Mouse (Mus musculus) midbrain, postnatal 0 days (tissue): ENCODE measurements around the gene Fzd1. TPM values are rescaled to one million over a fixed set of nuclear protein-coding genes. Genes with fewer than 3 reads are reported as not detected.

Experiments used
- ATAC-seq: fragments of 200-750 bp; cut with Nextera tagmentation; 2 replicates; pipeline ENCODE4 v1.8.0; 2017; ENCODE audit warnings: moderate number of reproducible peaks, mild to moderate bottlenecking, moderate TSS enrichment, moderate library complexity; ENCODE audit not compliant: low FRiP score
- DNase-seq: peaks from one replicate; pipeline ENCODE4 v3.0.0-alpha.2; 2015; ENCODE audit warnings: low spot score
- H3K27ac ChIP-seq: fragments of 300-500 bp; sonication (generic); 2 replicates; pipeline ENCODE4 v1.5.1; 2014; ENCODE audit warnings: low read depth, mild to moderate bottlenecking, low read length, mixed read lengths
- H3K27me3 ChIP-seq: fragments of 300-500 bp; sonication (generic); 2 replicates; pipeline ENCODE4 v1.6.1; 2014; ENCODE audit warnings: low read length, control low read depth, mixed read lengths; ENCODE audit not compliant: insufficient read depth
- H3K36me3 ChIP-seq: fragments of 300-500 bp; sonication (generic); 2 replicates; pipeline ENCODE4 v1.6.1; 2014; ENCODE audit warnings: low read length, control low read depth, mixed read lengths; ENCODE audit not compliant: insufficient read depth
- H3K4me1 ChIP-seq: fragments of 300-500 bp; sonication (generic); 2 replicates; pipeline ENCODE4 v1.6.1; 2014; ENCODE audit warnings: mild to moderate bottlenecking, control low read depth, antibody characterized with exemption, low read length, mixed read lengths; ENCODE audit not compliant: insufficient read depth
- H3K4me2 ChIP-seq: fragments of 300-500 bp; sonication (generic); 2 replicates; pipeline ENCODE4 v1.6.1; 2014; ENCODE audit warnings: low read depth, mild to moderate bottlenecking, low read length, mixed read lengths; ENCODE audit not compliant: poor library complexity, severe bottlenecking
- H3K4me3 ChIP-seq: fragments of 300-500 bp; sonication (generic); 2 replicates; pipeline ENCODE4 v1.5.1; 2014; ENCODE audit warnings: low read depth, mild to moderate bottlenecking, low read length, moderate library complexity
- H3K9ac ChIP-seq: fragments of 300-500 bp; sonication (generic); replicated peaks from 2 replicates; pipeline ENCODE4 v1.6.1; 2014; ENCODE audit warnings: mild to moderate bottlenecking, low read length, moderate library complexity, mixed read lengths; ENCODE audit not compliant: poor library complexity, severe bottlenecking
- H3K9me3 ChIP-seq: fragments of 300-500 bp; sonication (generic); 2 replicates; pipeline ENCODE4 v1.6.1; 2016; ENCODE audit warnings: low read length, control low read depth
- CTCF ChIP-seq: IDR thresholded peaks from 2 replicates; pipeline ENCODE4 v1.5.1; 2016; ENCODE audit warnings: antibody characterized with exemption, mild to moderate bottlenecking
- WGBS: fragments of 180-500 bp; shearing (Covaris S2); extraction: QIAGEN DNeasy Blood & Tissue Kit; methylation state at CpG from one replicate; pipeline ENCODE4 v1.1.7; 2014; 5-methylcytosine and 5-hydroxymethylcytosine counted together
- microRNA-seq: library from miRNA; unstranded; fragments of <30 nt; microRNA quantifications from one replicate; pipeline ENCODE4, GENCODE M21; 2016; ENCODE audit warnings: borderline number of aligned reads
- polyA plus RNA-seq: library from polyadenylated mRNA; unstranded; fragments of >200 nt; fragmentation: Nextera tagmentation; extraction: Ambion mirVana; gene quantifications from 2 replicates; pipeline ENCODE4 v1.2.1, GENCODE M21; 2015
- total RNA-seq: library from RNA; depleted of rRNA; stranded (reverse); fragments of >200 nt; gene quantifications from 2 replicates; pipeline ENCODE4 v1.2.3, GENCODE M21; 2014

The Fzd1 gene
- total and polyA plus RNA-seq, 2 experiments from 2014 or later, result 14.1 to 112 TPM

DNA sequence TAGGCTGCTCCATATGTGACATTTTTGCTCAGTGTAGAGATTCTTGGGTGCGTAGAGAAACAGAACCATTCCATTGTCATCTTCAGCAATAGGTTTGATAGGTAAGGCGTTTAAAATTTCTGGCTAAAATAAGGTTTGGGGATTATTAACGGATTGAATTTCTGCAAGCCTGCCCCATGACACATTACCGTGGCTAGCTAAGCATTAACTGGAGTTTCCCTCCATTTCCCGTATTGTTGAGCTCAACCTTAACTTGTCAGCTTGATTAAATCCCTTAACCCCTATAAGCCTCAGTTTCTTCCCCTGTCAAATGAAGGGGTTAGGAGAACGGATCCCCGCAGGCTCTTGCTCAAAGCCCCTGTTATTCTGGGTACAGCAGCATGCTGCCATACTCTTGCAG, 22.4 kb downstream of the Fzd1 start:
- WGBS, result 60% methylated on average over 7 of the region's 7 CpGs
- DNase-seq (no peak), ATAC-seq (no peak)
- H3K4me2 ChIP-seq, result no peak overlapping the region
- H3K9ac ChIP-seq, result no peak overlapping the region
- no peaks in the 10 kb centered on the region for H3K9me3 ChIP-seq
- no peak overlapping the region for H3K27ac ChIP-seq
- no peaks in the 10 kb centered on the region for H3K36me3 ChIP-seq
- no peaks in the 10 kb centered on the region for H3K27me3 ChIP-seq
- no peak overlapping the region for H3K4me3 ChIP-seq
- no peak for TF ChIP-seq CTCF
- H3K4me1 ChIP-seq, result peaks cover 4% of the 10 kb centered on the region; the same call in 1 of the 2 replicates

DNA sequence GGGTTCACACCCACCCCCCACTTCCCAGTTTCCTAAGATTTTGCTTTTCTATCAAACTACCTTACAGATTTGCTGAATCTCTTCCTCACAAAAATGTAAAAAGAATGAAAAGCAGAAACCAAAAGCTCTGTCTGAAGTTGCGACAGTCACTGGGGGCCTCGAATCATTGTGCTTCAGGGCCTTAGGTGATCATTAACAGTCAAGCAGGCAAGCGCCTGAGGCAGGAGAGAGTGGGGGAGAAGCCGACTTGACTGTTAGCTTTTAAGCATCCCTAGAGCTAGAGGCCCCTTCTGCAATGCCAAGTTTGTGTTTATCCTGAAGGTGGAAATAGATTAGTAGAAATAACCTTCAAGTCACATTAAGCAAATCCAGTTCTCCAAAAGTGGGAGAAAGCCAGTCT, 24.6 kb downstream of the Fzd1 start:
- no peak overlapping the region for H3K4me2 ChIP-seq
- DNase-seq (no peak), ATAC-seq (no peak)
- no peaks in the 10 kb centered on the region for H3K36me3 ChIP-seq
- no peak overlapping the region for H3K9ac ChIP-seq
- 57% methylated on average over 4 of the region's 4 CpGs for WGBS
- no peak overlapping the region for H3K27ac ChIP-seq
- no peak overlapping the region for H3K4me3 ChIP-seq
- no peaks in the 10 kb centered on the region for H3K9me3 ChIP-seq
- TF ChIP-seq CTCF, result no peak
- H3K4me1 ChIP-seq, result peaks cover 4% of the 10 kb centered on the region; the same call in 1 of the 2 replicates
- H3K27me3 ChIP-seq, result no peaks in the 10 kb centered on the region

DNA sequence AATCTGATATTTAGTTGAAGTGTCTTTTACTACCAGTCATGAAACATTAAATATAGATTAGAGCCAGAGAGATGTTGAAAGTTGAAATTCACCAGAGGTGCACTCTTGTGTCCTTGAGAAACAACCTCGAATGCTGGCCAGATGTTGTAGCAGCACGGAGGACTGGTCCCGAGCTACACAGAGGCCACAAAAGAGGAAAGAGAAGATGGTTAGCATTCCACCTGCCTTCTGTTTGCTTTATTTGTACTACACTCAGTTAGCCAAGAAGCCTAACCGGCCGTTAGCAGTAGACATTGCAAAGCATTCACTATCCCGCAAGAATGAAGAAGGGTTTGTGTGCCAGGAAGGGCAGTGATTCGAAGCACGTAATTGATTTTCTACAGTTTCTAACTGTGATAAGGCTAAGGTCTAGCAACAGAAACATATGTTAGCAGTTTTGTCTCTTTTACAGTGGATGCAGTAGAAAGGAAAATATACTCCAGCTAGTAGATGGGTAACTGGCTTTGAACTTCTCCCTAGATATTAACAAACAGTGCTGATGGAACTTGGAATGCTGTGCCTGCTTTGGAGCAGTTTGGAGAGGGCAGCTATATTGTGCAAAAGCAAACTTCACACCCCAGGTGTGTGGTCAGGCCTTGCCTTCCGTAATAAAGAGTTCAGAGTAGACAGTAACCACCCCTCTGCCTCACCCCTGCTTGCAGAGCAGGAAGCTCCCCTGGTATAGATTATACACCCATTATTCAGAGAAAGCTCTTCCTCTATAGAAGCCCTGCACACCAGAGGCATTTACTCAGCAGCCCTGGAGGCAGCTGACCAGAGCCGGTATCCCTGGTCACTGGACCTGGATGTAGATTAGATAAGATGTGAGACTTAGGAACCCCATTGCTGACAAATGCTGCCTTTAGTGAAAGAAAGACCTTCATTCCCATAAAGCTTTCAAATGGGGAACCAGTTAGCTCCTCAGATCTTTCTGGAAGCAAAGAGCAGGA, 25.3 kb downstream of the Fzd1 start:
- Histone ChIP-seq H3K27me3 (no peaks in the 10 kb centered on the region), H3K36me3 (no peaks in the 10 kb centered on the region), H3K4me2 (no peak overlapping the region), H3K9me3 (no peaks in the 10 kb centered on the region), H3K4me3 (no peak overlapping the region), H3K9ac (no peak overlapping the region), H3K4me1 (peaks cover 4% of the 10 kb centered on the region; the same call in 1 of the 2 replicates), H3K27ac (0 out of 2 replicates have a peak overlapping the region, but pooled peaks have one; percentile 6)
- DNase-seq, result no peak
- WGBS, result 40% methylated on average over 10 of the region's 10 CpGs
- no peak for ATAC-seq
- no peak for TF ChIP-seq CTCF

DNA sequence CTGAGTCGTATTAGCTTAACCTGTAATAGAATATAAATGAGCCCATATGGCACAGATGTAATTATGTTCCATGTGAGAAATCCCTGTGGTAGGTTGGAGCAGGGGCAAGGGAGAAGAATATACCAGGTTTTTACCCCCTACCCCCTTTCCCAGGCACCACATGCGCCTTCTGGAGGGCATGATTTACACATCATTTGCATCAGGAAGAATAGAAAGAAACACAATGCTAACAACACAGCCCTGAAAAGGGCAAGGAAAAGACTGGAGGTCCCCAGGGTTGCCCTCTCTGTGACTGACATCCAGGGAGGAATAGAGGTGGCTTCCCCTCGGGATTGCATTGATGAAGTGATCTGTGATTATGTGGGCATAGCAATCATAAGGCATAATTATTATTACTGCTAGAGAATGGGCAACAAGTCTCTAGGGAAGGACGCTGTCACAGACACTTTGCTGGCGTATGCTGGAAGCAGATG, 26.1 kb downstream of the Fzd1 start:
- no peak for TF ChIP-seq CTCF
- H3K27ac ChIP-seq, result no peak overlapping the region
- WGBS, result 40% methylated on average over 5 of the region's 5 CpGs

DNA sequence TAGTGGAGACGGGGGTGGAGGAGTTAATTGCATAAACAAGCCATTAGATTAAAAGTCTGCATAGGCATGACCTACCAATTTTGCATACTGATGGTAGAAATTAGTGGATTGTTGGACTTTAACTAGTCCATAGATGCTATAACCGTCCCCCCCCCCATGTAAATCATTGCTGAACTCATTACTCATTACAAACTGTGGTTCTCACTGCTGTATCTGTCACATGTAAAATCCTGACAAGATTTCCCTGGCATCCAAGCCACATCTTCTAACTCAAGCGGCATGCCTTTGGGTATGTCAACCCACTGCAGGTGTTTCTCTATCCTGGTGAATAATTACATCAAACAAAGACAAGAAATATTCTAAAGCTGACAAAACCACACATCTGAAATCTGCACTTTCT, 26.8 kb downstream of the Fzd1 start:
- WGBS, result 84% methylated on average over 3 of the region's 3 CpGs
- H3K4me1 ChIP-seq, result peaks cover 4% of the 10 kb centered on the region; the same call in 1 of the 2 replicates
- H3K36me3 ChIP-seq, result no peaks in the 10 kb centered on the region
- H3K4me3 ChIP-seq, result no peak overlapping the region
- H3K27me3 ChIP-seq, result no peaks in the 10 kb centered on the region
- no peaks in the 10 kb centered on the region for H3K9me3 ChIP-seq
- H3K27ac ChIP-seq, result no peak overlapping the region
- no peak for DNase-seq
- no peak for ATAC-seq
- H3K9ac ChIP-seq, result no peak overlapping the region
- no peak for TF ChIP-seq CTCF
- H3K4me2 ChIP-seq, result no peak overlapping the region

More for the DNA sequence above, 26.1 kb downstream of the Fzd1 start:
- Histone ChIP-seq H3K9me3 (no peaks in the 10 kb centered on the region), H3K27me3 (no peaks in the 10 kb centered on the region), H3K36me3 (no peaks in the 10 kb centered on the region), H3K4me2 (no peak overlapping the region), H3K4me3 (no peak overlapping the region), H3K9ac (no peak overlapping the region), H3K4me1 (peaks cover 4% of the 10 kb centered on the region; the same call in 1 of the 2 replicates)
- no peak for ATAC-seq
- DNase-seq, result no peak

Small RNAs within 50 kb of the gene (microRNA-seq; reads per million reads assigned to microRNA genes)
- gene Gm44483, result not detected
